Mouse (Mus musculus) forebrain, embryonic 12.5 days (tissue): ENCODE results near the gene Anxa11. TPM values are rescaled to one million over a fixed set of nuclear protein-coding genes. Genes with fewer than 3 reads are reported as not detected.
"Not testable (repeated sequence)": the region's sequence is repeated elsewhere in the genome, so short reads cannot be mapped to it uniquely, and the experiment has no call there.

Experiments used
- ATAC-seq: fragments of 200-750 bp; cut with Nextera tagmentation; 2 replicates; pipeline ENCODE4 v1.8.0; 2017; ENCODE audit warnings: moderate TSS enrichment; ENCODE audit not compliant: low FRiP score
- H3K27ac ChIP-seq: fragments of 300-500 bp; sonication (generic); 2 replicates; pipeline ENCODE4 v1.5.1; 2016; ENCODE audit warnings: mild to moderate bottlenecking
- H3K27me3 ChIP-seq: fragments of 300-500 bp; sonication (generic); 2 replicates; pipeline ENCODE4 v1.6.1; 2016; ENCODE audit warnings: mild to moderate bottlenecking
- H3K36me3 ChIP-seq: fragments of 300-500 bp; sonication (generic); replicated peaks from 2 replicates; pipeline ENCODE4 v1.6.1; 2016; ENCODE audit warnings: mild to moderate bottlenecking
- H3K4me1 ChIP-seq: fragments of 300-500 bp; sonication (generic); 2 replicates; pipeline ENCODE4 v1.6.1; 2016
- H3K4me2 ChIP-seq: fragments of 300-500 bp; sonication (generic); 2 replicates; pipeline ENCODE4 v1.6.1; 2016; ENCODE audit warnings: mild to moderate bottlenecking, moderate library complexity
- H3K4me3 ChIP-seq: fragments of 300-500 bp; sonication (generic); replicated peaks from 2 replicates; pipeline ENCODE4 v1.5.1; 2016; ENCODE audit warnings: mild to moderate bottlenecking
- H3K9ac ChIP-seq: fragments of 300-500 bp; sonication (generic); 2 replicates; pipeline ENCODE4 v1.6.1; 2016; ENCODE audit warnings: mild to moderate bottlenecking
- H3K9me3 ChIP-seq: fragments of 300-500 bp; sonication (generic); 2 replicates; pipeline ENCODE4 v1.6.1; 2016
- WGBS: fragments of 180-500 bp; shearing (Covaris S2); methylation state at CpG from one replicate; pipeline ENCODE4 v1.1.7; 2016; 5-methylcytosine and 5-hydroxymethylcytosine counted together
- polyA plus RNA-seq: library from polyadenylated mRNA; unstranded; fragments of >200 nt; fragmentation: Nextera tagmentation; extraction: Ambion mirVana; gene quantifications from 2 replicates; pipeline ENCODE4 v1.2.1, GENCODE M21; 2016

Anxa11 gene
- polyA plus RNA-seq = 3.2 and 4.6 TPM in 2 replicates

GRCm38 (mm10) chr14:25841991-25842687 is at the start of gene Anxa11:
Gene Anxa11, plus strand, starts transcription at chr14:25842156.
- peak within 1 kb of the TSS; percentile 57 for H3K4me3 ChIP-seq
- peak within 1 kb of the TSS; percentile 59 for H3K9ac ChIP-seq
- H3K9me3 ChIP-seq = no peaks in the 10 kb centered on the region
- no peaks in the 10 kb centered on the region for H3K36me3 ChIP-seq
- under 1% methylated on average over 54 of the region's 54 CpGs for WGBS
- peaks cover 15% of the 10 kb centered on the region for H3K4me1 ChIP-seq
- H3K4me2 ChIP-seq = peak within 1 kb of the TSS; percentile 96
- ATAC-seq = peak; percentile 67
- no peak within 1 kb of the TSS for H3K27ac ChIP-seq
- H3K27me3 ChIP-seq = peaks cover 44% of the 10 kb centered on the region

- Histone ChIP-seq H3K9me3 (no peaks in the 10 kb centered on the region), H3K9ac (no peak overlapping the region), H3K4me1 (peaks cover 5% of the 10 kb centered on the region), H3K27me3 (0 out of 2 replicates have a peak, but pooled peaks cover 2% of the 10 kb centered on the region), H3K4me2 (no peak overlapping the region), H3K4me3 (no peak overlapping the region), H3K27ac (no peak overlapping the region), H3K36me3 (no peaks in the 10 kb centered on the region)
- WGBS = 93% methylated on average over 2 of the region's 2 CpGs
- no peak for ATAC-seq
Measured at GRCm38 (mm10) chr14:25794331-25794730, 47.6 kb upstream of the Anxa11 start.

- ATAC-seq = no peak
- 0 out of 2 replicates have a peak overlapping the region, but pooled peaks have one; percentile 36 for H3K27ac ChIP-seq
- WGBS = 81% methylated on average over 6 of the region's 6 CpGs
Measured at GRCm38 (mm10) chr14:25795067-25795466, 46.9 kb upstream of the Anxa11 start.

GRCm38 (mm10) chr14:25795561-25796174 is 46.3 kb upstream of the Anxa11 start:
- ATAC-seq = no peak
- Histone ChIP-seq H3K9me3 (no peaks in the 10 kb centered on the region), H3K27me3 (0 out of 2 replicates have a peak, but pooled peaks cover 6% of the 10 kb centered on the region), H3K4me3 (no peak overlapping the region), H3K4me2 (no peak overlapping the region), H3K36me3 (no peaks in the 10 kb centered on the region), H3K4me1 (peaks cover 5% of the 10 kb centered on the region), H3K27ac (no peak overlapping the region), H3K9ac (no peak overlapping the region)
- 35% methylated on average over 10 of the region's 10 CpGs for WGBS

More at GRCm38 (mm10) chr14:25795067-25795466, 46.9 kb upstream of the Anxa11 start:
- H3K36me3 ChIP-seq = no peaks in the 10 kb centered on the region
- no peak overlapping the region for H3K9ac ChIP-seq
- H3K4me3 ChIP-seq = no peak overlapping the region
- peaks cover 5% of the 10 kb centered on the region for H3K4me1 ChIP-seq
- H3K9me3 ChIP-seq = no peaks in the 10 kb centered on the region
- no peak overlapping the region for H3K4me2 ChIP-seq
- H3K27me3 ChIP-seq = 0 out of 2 replicates have a peak, but pooled peaks cover 6% of the 10 kb centered on the region

- no peak overlapping the region for H3K4me3 ChIP-seq
- no peak overlapping the region for H3K4me2 ChIP-seq
- no peak for ATAC-seq
- H3K27me3 ChIP-seq = 0 out of 2 replicates have a peak, but pooled peaks cover 11% of the 10 kb centered on the region
- H3K4me1 ChIP-seq = peaks cover 5% of the 10 kb centered on the region
- H3K36me3 ChIP-seq = no peaks in the 10 kb centered on the region
- WGBS = 84% methylated on average over 7 of the region's 7 CpGs
- H3K27ac ChIP-seq = no peak overlapping the region
- no peaks in the 10 kb centered on the region for H3K9me3 ChIP-seq
- no peak overlapping the region for H3K9ac ChIP-seq
Measured at GRCm38 (mm10) chr14:25796619-25797018, 45.3 kb upstream of the Anxa11 start.

- ATAC-seq = peak; percentile 41; the same call in 1 of the 2 replicates
- no peak overlapping the region for H3K9ac ChIP-seq
- no peaks in the 10 kb centered on the region for H3K36me3 ChIP-seq
- 0 out of 2 replicates have a peak, but pooled peaks cover 11% of the 10 kb centered on the region for H3K27me3 ChIP-seq
- H3K27ac ChIP-seq = no peak overlapping the region
- H3K4me3 ChIP-seq = no peak overlapping the region
- WGBS = 31% methylated on average over 19 of the region's 19 CpGs
- peak overlapping the region; percentile 27; the same call in 1 of the 2 replicates for H3K4me2 ChIP-seq
- no peaks in the 10 kb centered on the region for H3K9me3 ChIP-seq
- peaks cover 5% of the 10 kb centered on the region for H3K4me1 ChIP-seq
Measured at GRCm38 (mm10) chr14:25800166-25800960, 41.6 kb upstream of the Anxa11 start.

GRCm38 (mm10) chr14:25802511-25802910 is 39.4 kb upstream of the Anxa11 start:
- Histone ChIP-seq H3K4me1 (no peaks in the 10 kb centered on the region), H3K27me3 (0 out of 2 replicates have a peak, but pooled peaks cover 11% of the 10 kb centered on the region), H3K36me3 (no peaks in the 10 kb centered on the region), H3K9ac (no peak overlapping the region), H3K4me3 (no peak overlapping the region), H3K9me3 (no peaks in the 10 kb centered on the region), H3K27ac (no peak overlapping the region), H3K4me2 (no peak overlapping the region)
- ATAC-seq = no peak

GRCm38 (mm10) chr14:25803246-25803809 is 38.6 kb upstream of the Anxa11 start:
- Histone ChIP-seq H3K4me2 (no peak overlapping the region), H3K9me3 (no peaks in the 10 kb centered on the region), H3K9ac (no peak overlapping the region), H3K27me3 (0 out of 2 replicates have a peak, but pooled peaks cover 11% of the 10 kb centered on the region), H3K36me3 (no peaks in the 10 kb centered on the region), H3K4me3 (no peak overlapping the region), H3K27ac (no peak overlapping the region), H3K4me1 (no peaks in the 10 kb centered on the region)
- 33% methylated on average over 3 of the region's 3 CpGs for WGBS
- no peak for ATAC-seq

- no peak overlapping the region for H3K9ac ChIP-seq
- H3K4me1 ChIP-seq = no peaks in the 10 kb centered on the region
- no peak overlapping the region for H3K27ac ChIP-seq
- H3K4me3 ChIP-seq = no peak overlapping the region
- no peak for ATAC-seq
- 0 out of 2 replicates have a peak, but pooled peaks cover 3% of the 10 kb centered on the region for H3K27me3 ChIP-seq
- 70% methylated on average over 7 of the region's 7 CpGs for WGBS
- H3K36me3 ChIP-seq = no peaks in the 10 kb centered on the region
- H3K9me3 ChIP-seq = no peaks in the 10 kb centered on the region
- no peak overlapping the region for H3K4me2 ChIP-seq
Measured at GRCm38 (mm10) chr14:25805871-25806270, 36.1 kb upstream of the Anxa11 start.

GRCm38 (mm10) chr14:25806561-25806960 is 35.4 kb upstream of the Anxa11 start:
- Histone ChIP-seq H3K27me3 (no peaks in the 10 kb centered on the region), H3K4me3 (no peak overlapping the region), H3K4me1 (no peaks in the 10 kb centered on the region), H3K9ac (no peak overlapping the region), H3K27ac (no peak overlapping the region), H3K36me3 (no peaks in the 10 kb centered on the region), H3K4me2 (no peak overlapping the region), H3K9me3 (no peaks in the 10 kb centered on the region)
- 95% methylated on average over 7 of the region's 7 CpGs for WGBS
- no peak for ATAC-seq

GRCm38 (mm10) chr14:25811026-25811425 is 30.9 kb upstream of the Anxa11 start:
- ATAC-seq, H3K9ac ChIP-seq, H3K4me1 ChIP-seq, H3K27me3 ChIP-seq, H3K27ac ChIP-seq, H3K4me2 ChIP-seq, H3K36me3 ChIP-seq, H3K4me3 ChIP-seq, H3K9me3 ChIP-seq: not testable (repeated sequence)
- 66% methylated on average over 1 of the region's 1 CpGs for WGBS

GRCm38 (mm10) chr14:25814140-25814539 is 27.8 kb upstream of the Anxa11 start:
- Histone ChIP-seq H3K36me3 (no peaks in the 10 kb centered on the region), H3K4me2 (no peak overlapping the region), H3K9me3 (no peaks in the 10 kb centered on the region), H3K27me3 (peaks cover 5% of the 10 kb centered on the region; the same call in 1 of the 2 replicates), H3K27ac (no peak overlapping the region), H3K9ac (no peak overlapping the region), H3K4me3 (no peak overlapping the region), H3K4me1 (no peaks in the 10 kb centered on the region)
- ATAC-seq = no peak
